Mouse (Mus musculus) megakaryocyte, embryonic 14.5 days (primary cell): ENCODE measurements around the gene Usp42. TPM values are rescaled to one million over a fixed set of nuclear protein-coding genes. Genes with fewer than 3 reads are reported as not detected.
A peak's percentile ranks its signal among the peaks of the same experiment; 100 is the strongest.

Experiments
- H3K27me3 ChIP-seq: replicated peaks from 2 replicates; pipeline ENCODE3; 2012; ENCODE audit warnings: inconsistent platforms
- H3K36me3 ChIP-seq: replicated peaks from 2 replicates; pipeline ENCODE3; 2012; ENCODE audit warnings: low read length, inconsistent platforms, mixed read lengths
- H3K4me1 ChIP-seq: 2 replicates; pipeline ENCODE4 v1.6.1; 2012; ENCODE audit warnings: inconsistent platforms
- H3K4me3 ChIP-seq: replicated peaks from 2 replicates; pipeline ENCODE3; 2012; ENCODE audit warnings: moderate library complexity, mild to moderate bottlenecking, inconsistent platforms
- H3K9me3 ChIP-seq: 2 replicates; pipeline ENCODE4 v1.6.1; 2012; ENCODE audit warnings: inconsistent platforms
- FLI1 ChIP-seq: IDR thresholded peaks from 2 replicates; pipeline ENCODE4 v1.6.1; 2012; ENCODE audit warnings: low read length, inconsistent platforms, mixed read lengths
- GATA1 ChIP-seq: IDR thresholded peaks from 3 replicates; pipeline ENCODE4 v1.6.1; 2012; ENCODE audit warnings: mixed read lengths, low read length, inconsistent platforms, borderline replicate concordance
- polyA plus RNA-seq: library from polyadenylated mRNA; stranded (reverse); fragments of >175 nt; gene quantifications from 2 replicates; pipeline ENCODE4 v1.2.3, GENCODE M21; 2012; ENCODE audit warnings: low replicate concordance; ENCODE audit not compliant: insufficient read depth

Gene Usp42
- polyA plus RNA-seq, 1 experiment = 8.2 TPM

DNA sequence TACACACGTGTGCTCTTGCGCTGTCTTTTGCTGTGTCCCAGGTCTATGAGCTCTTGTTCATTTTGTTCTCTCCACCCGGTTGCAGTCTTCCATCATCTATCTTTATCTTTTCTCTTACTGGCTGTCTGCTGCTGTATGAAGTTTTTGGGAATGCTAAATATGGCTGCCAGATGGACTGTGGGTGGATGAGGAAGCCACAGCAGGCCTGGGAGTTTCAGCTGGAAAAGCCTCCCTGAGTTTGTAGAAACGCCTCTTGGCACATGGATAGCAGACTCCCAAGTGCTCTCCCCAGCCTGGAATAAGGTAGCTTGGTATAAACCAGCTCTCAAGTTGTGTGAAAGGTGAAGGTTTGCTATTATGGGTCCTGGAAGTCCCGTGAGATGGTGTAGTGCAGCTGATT, 41.2 kb downstream of the Usp42 start:
- Histone ChIP-seq H3K27me3 (no peaks in the 10 kb centered on the region), H3K4me3 (no peak overlapping the region), H3K4me1 (peaks cover 33% of the 10 kb centered on the region), H3K9me3 (no peaks in the 10 kb centered on the region), H3K36me3 (peaks cover 95% of the 10 kb centered on the region)
- TF ChIP-seq GATA1 (no peak), FLI1 (no peak)

- Histone ChIP-seq H3K27me3 (no peaks in the 10 kb centered on the region), H3K36me3 (peaks cover 94% of the 10 kb centered on the region), H3K4me3 (no peak overlapping the region), H3K4me1 (peaks cover 33% of the 10 kb centered on the region), H3K9me3 (no peaks in the 10 kb centered on the region)
- TF ChIP-seq GATA1 (no peak), FLI1 (no peak)
Measured at GRCm38 (mm10) chr5:143690392-143690791, 41.7 kb downstream of the Usp42 start.

GRCm38 (mm10) chr5:143687589-143687988, 44.5 kb downstream of the Usp42 start:
- Histone ChIP-seq H3K4me1 (peaks cover 40% of the 10 kb centered on the region), H3K9me3 (no peaks in the 10 kb centered on the region), H3K27me3 (no peaks in the 10 kb centered on the region), H3K36me3 (peaks cover 79% of the 10 kb centered on the region), H3K4me3 (no peak overlapping the region)
- TF ChIP-seq GATA1 (no peak), FLI1 (no peak)

DNA sequence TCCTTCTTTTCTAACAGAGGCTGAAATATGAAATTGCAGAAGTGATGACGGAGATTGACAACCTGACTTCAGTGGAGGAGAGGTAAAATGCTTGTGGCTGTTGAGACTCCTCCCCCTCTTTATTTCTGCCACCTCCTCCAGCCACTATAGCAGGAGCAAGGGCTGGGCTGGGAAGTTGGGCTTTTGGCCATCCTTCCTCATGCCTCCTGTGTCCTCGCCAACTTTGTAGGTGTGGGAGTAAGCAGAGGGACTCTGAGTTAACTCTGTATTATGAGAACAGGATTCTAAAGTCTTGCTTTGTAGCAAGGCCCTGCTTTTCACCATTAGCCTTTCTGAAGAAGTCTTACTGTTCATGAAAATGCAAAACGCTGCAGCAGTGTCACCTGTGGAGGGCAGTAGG, 45.6 kb downstream of the Usp42 start:
- Histone ChIP-seq H3K9me3 (no peaks in the 10 kb centered on the region), H3K4me3 (no peak overlapping the region), H3K36me3 (peaks cover 67% of the 10 kb centered on the region), H3K4me1 (peaks cover 50% of the 10 kb centered on the region), H3K27me3 (no peaks in the 10 kb centered on the region)
- TF ChIP-seq FLI1 (no peak), GATA1 (no peak)

DNA sequence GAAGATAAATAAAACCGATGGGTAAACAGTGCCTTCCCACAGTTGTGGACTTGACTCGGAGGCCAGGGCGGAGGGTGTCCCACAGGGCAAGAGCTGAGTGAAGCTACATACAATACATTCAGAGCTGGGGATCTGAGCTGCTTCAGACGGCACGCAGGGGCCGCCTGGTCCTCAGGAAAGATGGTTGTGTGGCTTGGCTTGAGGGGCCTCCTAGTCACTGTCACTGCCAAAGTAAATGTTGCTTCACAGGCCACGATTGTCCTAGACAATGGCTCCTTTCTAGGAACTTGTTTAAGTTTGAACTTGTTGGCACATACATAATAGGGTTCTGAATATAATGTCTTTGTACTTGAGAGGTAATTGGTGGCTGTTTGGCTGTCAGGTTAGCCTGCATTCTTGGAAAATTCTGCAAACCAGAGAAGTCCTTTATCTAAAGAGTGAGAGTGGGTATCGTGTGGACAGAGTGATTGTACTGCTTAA, 47.1 kb downstream of the Usp42 start:
- no peaks in the 10 kb centered on the region for H3K27me3 ChIP-seq
- H3K9me3 ChIP-seq = no peaks in the 10 kb centered on the region
- H3K36me3 ChIP-seq = peaks cover 52% of the 10 kb centered on the region
- no peak overlapping the region for H3K4me3 ChIP-seq
- TF ChIP-seq FLI1 = no peak
- TF ChIP-seq GATA1 = no peak
- peaks cover 55% of the 10 kb centered on the region for H3K4me1 ChIP-seq

DNA sequence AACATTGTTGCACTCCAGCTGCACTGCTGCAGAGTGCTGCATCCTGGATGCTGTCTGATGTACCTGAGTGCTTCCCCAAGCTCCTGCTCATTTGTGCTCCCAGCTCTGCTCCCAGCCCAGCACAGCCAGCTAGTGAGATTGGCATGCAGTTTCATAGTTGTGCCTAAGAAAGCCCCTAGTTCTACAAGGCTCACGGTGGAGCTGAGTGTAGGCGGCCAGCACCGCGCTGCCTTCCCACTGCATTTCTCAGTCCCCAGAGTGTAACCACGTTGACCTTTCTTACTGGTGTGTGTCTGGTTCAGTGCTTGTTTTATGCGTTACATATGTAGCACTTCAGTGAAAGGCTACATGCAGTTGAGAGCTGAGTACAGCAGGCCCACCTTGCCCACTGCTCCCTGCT, 48.4 kb downstream of the Usp42 start:
- H3K4me3 ChIP-seq = no peak overlapping the region
- no peaks in the 10 kb centered on the region for H3K27me3 ChIP-seq
- H3K36me3 ChIP-seq = peaks cover 43% of the 10 kb centered on the region
- no peaks in the 10 kb centered on the region for H3K9me3 ChIP-seq
- TF ChIP-seq FLI1 = no peak
- TF ChIP-seq GATA1 = no peak
- H3K4me1 ChIP-seq = peaks cover 67% of the 10 kb centered on the region

- Histone ChIP-seq H3K4me1 (peaks cover 86% of the 10 kb centered on the region), H3K36me3 (peaks cover 6% of the 10 kb centered on the region), H3K9me3 (no peaks in the 10 kb centered on the region), H3K4me3 (peak overlapping the region; percentile 74), H3K27me3 (no peaks in the 10 kb centered on the region)
- TF ChIP-seq GATA1 (no peak), FLI1 (no peak)
Measured at GRCm38 (mm10) chr5:143679654-143680053, 52.4 kb downstream of the Usp42 start.

GRCm38 (mm10) chr5:143678634-143679271, 53.3 kb downstream of the Usp42 start:
- Histone ChIP-seq H3K36me3 (no peaks in the 10 kb centered on the region), H3K9me3 (no peaks in the 10 kb centered on the region), H3K4me3 (peak overlapping the region; percentile 73), H3K27me3 (no peaks in the 10 kb centered on the region), H3K4me1 (peaks cover 91% of the 10 kb centered on the region)
- TF ChIP-seq GATA1 (no peak), FLI1 (no peak)

- peaks cover 86% of the 10 kb centered on the region for H3K4me1 ChIP-seq
- H3K4me3 ChIP-seq = no peak overlapping the region
- H3K9me3 ChIP-seq = no peaks in the 10 kb centered on the region
- no peak for TF ChIP-seq GATA1
- no peak for TF ChIP-seq FLI1
- no peaks in the 10 kb centered on the region for H3K36me3 ChIP-seq
- no peaks in the 10 kb centered on the region for H3K27me3 ChIP-seq
Measured at GRCm38 (mm10) chr5:143677363-143677762, 54.7 kb downstream of the Usp42 start.

DNA sequence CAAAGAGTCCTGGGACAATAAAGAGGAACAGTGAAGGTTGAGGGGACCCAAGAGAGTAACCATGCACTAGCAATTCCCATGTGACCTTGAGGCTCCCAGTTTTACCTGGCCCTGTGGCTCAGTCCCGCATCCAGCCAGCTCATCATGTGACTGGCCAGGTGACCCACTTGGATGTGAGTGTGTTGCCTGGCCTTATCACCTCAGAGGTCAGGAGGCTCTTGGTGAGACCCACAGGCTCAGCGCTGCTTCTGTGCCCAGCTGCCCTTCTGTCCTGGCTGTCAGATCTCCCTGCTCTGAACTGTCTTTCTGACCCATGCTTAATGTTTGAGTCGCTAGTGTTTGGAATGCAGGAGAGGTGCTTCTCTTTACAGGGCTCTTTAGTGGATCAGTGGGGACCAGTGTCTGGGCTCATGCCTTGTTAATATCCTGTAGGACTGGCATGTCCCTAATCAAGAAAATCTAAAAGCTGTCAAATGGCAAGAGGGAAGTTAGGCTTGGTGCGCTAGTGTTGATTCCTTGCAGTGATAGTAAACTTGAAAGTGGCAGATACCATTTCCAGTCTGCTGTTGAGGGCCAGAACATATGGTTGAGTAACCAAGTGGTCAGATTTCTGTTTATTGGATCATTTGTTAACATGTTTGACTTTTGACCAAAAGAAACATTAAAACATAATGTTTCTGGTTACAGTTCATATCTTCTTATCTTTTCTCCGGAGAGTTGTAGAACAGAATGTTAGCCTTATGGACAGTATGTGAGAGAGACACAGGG, 55.7 kb downstream of the Usp42 start:
- no peaks in the 10 kb centered on the region for H3K9me3 ChIP-seq
- TF ChIP-seq FLI1 (no peak), GATA1 (no peak)
- no peaks in the 10 kb centered on the region for H3K36me3 ChIP-seq
- peaks cover 84% of the 10 kb centered on the region for H3K4me1 ChIP-seq
- H3K27me3 ChIP-seq = no peaks in the 10 kb centered on the region
- no peak overlapping the region for H3K4me3 ChIP-seq

DNA sequence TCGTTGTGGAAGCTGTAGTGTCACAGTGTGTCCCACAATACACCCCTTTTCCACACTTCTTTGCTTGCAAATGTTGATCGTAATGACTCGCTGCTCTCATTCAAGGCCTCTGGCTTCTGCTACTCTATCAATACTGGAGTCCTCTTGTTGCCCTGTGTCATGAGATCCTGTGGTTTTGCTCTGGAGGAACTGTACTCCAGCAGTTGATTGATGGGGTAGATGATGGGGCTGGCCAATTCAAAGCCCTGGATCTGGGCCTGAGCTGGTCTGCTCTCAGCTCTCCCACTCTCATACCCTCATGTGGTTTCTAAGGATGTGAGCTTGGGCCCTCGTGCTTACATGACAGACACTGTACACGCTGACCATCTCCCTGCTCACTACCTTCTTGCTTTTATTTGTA, 57.5 kb downstream of the Usp42 start:
- no peaks in the 10 kb centered on the region for H3K9me3 ChIP-seq
- no peak for TF ChIP-seq GATA1
- no peak for TF ChIP-seq FLI1
- peaks cover 85% of the 10 kb centered on the region for H3K4me1 ChIP-seq
- no peaks in the 10 kb centered on the region for H3K27me3 ChIP-seq
- H3K4me3 ChIP-seq = peak overlapping the region; percentile 59
- H3K36me3 ChIP-seq = no peaks in the 10 kb centered on the region
